Mouse (Mus musculus): ENCODE data around the gene Pcgf5.

The Pcgf5 gene

GRCm38 (mm10) chr19:36348161-36348800 lies at the start of gene Pcgf5:
Pcgf5 (plus strand) TSS chr19:36348309.
- peak; percentile 78 for ATAC-seq (ENCODE audit: insufficient number of reproducible peaks, low FRiP score, low TSS enrichment)

GRCm38 (mm10) chr19:36305542-36305941 lies 42.6 kb upstream of the Pcgf5 start:
- ATAC-seq (ENCODE audit: insufficient number of reproducible peaks, low FRiP score, low TSS enrichment): no peak

- no peak for ATAC-seq (ENCODE audit: insufficient number of reproducible peaks, low FRiP score, low TSS enrichment)
Observed at GRCm38 (mm10) chr19:36314010-36314409, 34.1 kb upstream of the Pcgf5 start.

- no peak for ATAC-seq (ENCODE audit: insufficient number of reproducible peaks, low FRiP score, low TSS enrichment)
Observed at GRCm38 (mm10) chr19:36319735-36320134, 28.4 kb upstream of the Pcgf5 start.

- ATAC-seq (ENCODE audit: insufficient number of reproducible peaks, low FRiP score, low TSS enrichment): no peak
Observed at GRCm38 (mm10) chr19:36321066-36321465, 27.0 kb upstream of the Pcgf5 start.

GRCm38 (mm10) chr19:36323326-36323725 lies 24.8 kb upstream of the Pcgf5 start:
- no peak for ATAC-seq (ENCODE audit: insufficient number of reproducible peaks, low FRiP score, low TSS enrichment)

GRCm38 (mm10) chr19:36328678-36329077 lies 19.4 kb upstream of the Pcgf5 start:
- ATAC-seq (ENCODE audit: insufficient number of reproducible peaks, low FRiP score, low TSS enrichment): no peak

- ATAC-seq (ENCODE audit: insufficient number of reproducible peaks, low FRiP score, low TSS enrichment): no peak; the same call in 1 of the 2 replicates
Observed at GRCm38 (mm10) chr19:36347376-36347775, 733 bp upstream of the Pcgf5 start.

- ATAC-seq (ENCODE audit: insufficient number of reproducible peaks, low FRiP score, low TSS enrichment): no peak
Observed at GRCm38 (mm10) chr19:36347831-36348160, 313 bp upstream of the Pcgf5 start.

- peak; percentile 61 for ATAC-seq (ENCODE audit: insufficient number of reproducible peaks, low FRiP score, low TSS enrichment)
Observed at GRCm38 (mm10) chr19:36348801-36349486, 835 bp downstream of the Pcgf5 start.

- ATAC-seq (ENCODE audit: insufficient number of reproducible peaks, low FRiP score, low TSS enrichment): no peak
Observed at GRCm38 (mm10) chr19:36349487-36349955, 1.4 kb downstream of the Pcgf5 start.

GRCm38 (mm10) chr19:36350181-36350580 lies 2.1 kb downstream of the Pcgf5 start:
- ATAC-seq (ENCODE audit: insufficient number of reproducible peaks, low FRiP score, low TSS enrichment): no peak

- no peak for ATAC-seq (ENCODE audit: insufficient number of reproducible peaks, low FRiP score, low TSS enrichment)
Observed at GRCm38 (mm10) chr19:36350870-36351269, 2.8 kb downstream of the Pcgf5 start.

GRCm38 (mm10) chr19:36362541-36362940 lies 14.4 kb downstream of the Pcgf5 start:
- ATAC-seq (ENCODE audit: insufficient number of reproducible peaks, low FRiP score, low TSS enrichment): no peak

- ATAC-seq (ENCODE audit: insufficient number of reproducible peaks, low FRiP score, low TSS enrichment): no peak
Observed at GRCm38 (mm10) chr19:36364757-36365156, 16.6 kb downstream of the Pcgf5 start.

GRCm38 (mm10) chr19:36371478-36371877 lies 23.4 kb downstream of the Pcgf5 start:
- ATAC-seq (ENCODE audit: insufficient number of reproducible peaks, low FRiP score, low TSS enrichment): no peak

- no peak for ATAC-seq (ENCODE audit: insufficient number of reproducible peaks, low FRiP score, low TSS enrichment)
Observed at GRCm38 (mm10) chr19:36373056-36373621, 25.0 kb downstream of the Pcgf5 start.

GRCm38 (mm10) chr19:36375200-36375783 lies 27.2 kb downstream of the Pcgf5 start:
- no peak for ATAC-seq (ENCODE audit: insufficient number of reproducible peaks, low FRiP score, low TSS enrichment)

- ATAC-seq (ENCODE audit: insufficient number of reproducible peaks, low FRiP score, low TSS enrichment): no peak
Observed at GRCm38 (mm10) chr19:36377729-36378128, 29.6 kb downstream of the Pcgf5 start.

GRCm38 (mm10) chr19:36378511-36379232 lies 30.6 kb downstream of the Pcgf5 start:
- no peak for ATAC-seq (ENCODE audit: insufficient number of reproducible peaks, low FRiP score, low TSS enrichment)

GRCm38 (mm10) chr19:36382901-36383300 lies 34.8 kb downstream of the Pcgf5 start:
- no peak for ATAC-seq (ENCODE audit: insufficient number of reproducible peaks, low FRiP score, low TSS enrichment)

Data from cerebellum, adult (tissue).